Mouse (Mus musculus) forebrain, postnatal 0 days (tissue): Measurements from ENCODE around the gene Ccdc85c. TPM values are rescaled to one million over a fixed set of nuclear protein-coding genes. Genes with fewer than 3 reads are reported as not detected.

Experiments
- ATAC-seq: fragments of 200-750 bp; cut with Nextera tagmentation; 2 replicates; pipeline ENCODE4 v1.8.0; 2017; ENCODE audit warnings: mild to moderate bottlenecking, moderate library complexity
- DNase-seq: peaks from one replicate; pipeline ENCODE4 v3.0.0-alpha.2; 2015
- H3K27ac ChIP-seq: fragments of 300-500 bp; sonication (generic); 2 replicates; pipeline ENCODE4 v1.5.1; 2014; ENCODE audit warnings: low read depth, mild to moderate bottlenecking, antibody characterized with exemption, low read length, moderate library complexity, mixed read lengths
- H3K27me3 ChIP-seq: fragments of 300-500 bp; sonication (generic); 2 replicates; pipeline ENCODE4 v1.6.1; 2014; ENCODE audit warnings: mild to moderate bottlenecking, low read length, mixed read lengths; ENCODE audit not compliant: insufficient read depth
- H3K36me3 ChIP-seq: fragments of 300-500 bp; sonication (generic); 2 replicates; pipeline ENCODE4 v1.6.1; 2014; ENCODE audit warnings: mild to moderate bottlenecking, moderate library complexity; ENCODE audit not compliant: insufficient read depth
- H3K4me1 ChIP-seq: fragments of 300-500 bp; sonication (generic); 2 replicates; pipeline ENCODE4 v1.6.1; 2014; ENCODE audit warnings: antibody characterized with exemption; ENCODE audit not compliant: insufficient read depth
- H3K4me2 ChIP-seq: fragments of 300-500 bp; sonication (generic); 2 replicates; pipeline ENCODE4 v1.6.1; 2014; ENCODE audit warnings: low read depth, mild to moderate bottlenecking, moderate library complexity
- H3K4me3 ChIP-seq: fragments of 300-500 bp; sonication (generic); 2 replicates; pipeline ENCODE4 v1.5.1; 2014; ENCODE audit warnings: low read depth, low read length, mixed read lengths
- H3K9ac ChIP-seq: fragments of 300-500 bp; sonication (generic); 2 replicates; pipeline ENCODE4 v1.6.1; 2014; ENCODE audit warnings: mild to moderate bottlenecking
- H3K9me3 ChIP-seq: fragments of 300-500 bp; sonication (generic); 2 replicates; pipeline ENCODE4 v1.6.1; 2016; ENCODE audit warnings: low read length
- CTCF ChIP-seq: sonication (generic); IDR thresholded peaks from 2 replicates; pipeline ENCODE4 v1.5.1; 2016; ENCODE audit warnings: antibody characterized with exemption, control low read depth, low read depth
- WGBS: fragments of 180-500 bp; shearing (Covaris S2); extraction: QIAGEN DNeasy Blood & Tissue Kit; methylation state at CpG from one replicate; pipeline ENCODE4 v1.1.7; 2014; 5-methylcytosine and 5-hydroxymethylcytosine counted together
- polyA plus RNA-seq: library from polyadenylated mRNA; unstranded; fragments of >200 nt; fragmentation: Nextera tagmentation; extraction: Ambion mirVana; gene quantifications from 2 replicates; pipeline ENCODE4 v1.2.1, GENCODE M21; 2015
- total RNA-seq: library from RNA; depleted of rRNA; stranded (reverse); fragments of >200 nt; gene quantifications from 2 replicates; pipeline ENCODE4 v1.2.3, GENCODE M21; 2014

The Ccdc85c gene
- total and polyA plus RNA-seq, 2 experiments from 2014 or later: 15.5 to 66.1 TPM

GRCm38 (mm10) chr12:108284455-108285224 lies 9.4 kb upstream of the Ccdc85c start:
- 37% methylated on average over 14 of the region's 14 CpGs for WGBS
- Histone ChIP-seq H3K9ac (no peak overlapping the region), H3K27me3 (no peaks in the 10 kb centered on the region), H3K9me3 (no peaks in the 10 kb centered on the region), H3K4me1 (no peaks in the 10 kb centered on the region), H3K4me2 (no peak overlapping the region), H3K4me3 (no peak overlapping the region), H3K36me3 (no peaks in the 10 kb centered on the region), H3K27ac (no peak overlapping the region)
- no peak for TF ChIP-seq CTCF
- peak; percentile 45; the same call in 1 of the 2 replicates for ATAC-seq
- DNase-seq: no peak

- TF ChIP-seq CTCF: no peak
- H3K36me3 ChIP-seq: no peaks in the 10 kb centered on the region
- H3K9ac ChIP-seq: no peak overlapping the region
- DNase-seq (no peak), ATAC-seq (no peak)
- H3K27ac ChIP-seq: no peak overlapping the region
- WGBS: 23% methylated on average over 15 of the region's 15 CpGs
- peaks cover 18% of the 10 kb centered on the region for H3K4me1 ChIP-seq
- no peaks in the 10 kb centered on the region for H3K27me3 ChIP-seq
- H3K4me3 ChIP-seq: no peak overlapping the region
- H3K9me3 ChIP-seq: no peaks in the 10 kb centered on the region
- peak overlapping the region; percentile 91; the same call in 1 of the 2 replicates for H3K4me2 ChIP-seq
Measured at GRCm38 (mm10) chr12:108278221-108278918, 3.1 kb upstream of the Ccdc85c start.

GRCm38 (mm10) chr12:108277341-108277841 lies 2.2 kb upstream of the Ccdc85c start:
- WGBS: 6% methylated on average over 12 of the region's 12 CpGs

GRCm38 (mm10) chr12:108275920-108276822 lies 946 bp upstream of the Ccdc85c start:
- peak overlapping the region; percentile 82 for H3K4me3 ChIP-seq
- no peaks in the 10 kb centered on the region for H3K27me3 ChIP-seq
- H3K4me1 ChIP-seq: peaks cover 38% of the 10 kb centered on the region
- peak overlapping the region; percentile 93 for H3K27ac ChIP-seq
- H3K4me2 ChIP-seq: peak overlapping the region; percentile 91
- no peaks in the 10 kb centered on the region for H3K36me3 ChIP-seq
- no peak for TF ChIP-seq CTCF
- ATAC-seq (peak; percentile 16), DNase-seq (peak; percentile 83)
- 1% methylated on average over 46 of the region's 47 CpGs for WGBS
- H3K9ac ChIP-seq: peak overlapping the region; percentile 71
- H3K9me3 ChIP-seq: no peaks in the 10 kb centered on the region

More at GRCm38 (mm10) chr12:108277341-108277841, 2.2 kb upstream of the Ccdc85c start:
- 0 out of 2 replicates have a peak, but pooled peaks have one; percentile 17 for TF ChIP-seq CTCF
- peak overlapping the region; percentile 91 for H3K4me2 ChIP-seq
- no peak overlapping the region for H3K27ac ChIP-seq
- H3K4me1 ChIP-seq: peaks cover 26% of the 10 kb centered on the region
- H3K36me3 ChIP-seq: no peaks in the 10 kb centered on the region
- H3K27me3 ChIP-seq: no peaks in the 10 kb centered on the region
- no peak for ATAC-seq
- H3K4me3 ChIP-seq: peak overlapping the region; percentile 82
- H3K9me3 ChIP-seq: no peaks in the 10 kb centered on the region
- peak; percentile 52 for DNase-seq
- H3K9ac ChIP-seq: peak overlapping the region; percentile 33

GRCm38 (mm10) chr12:108275508-108275890 lies 274 bp upstream of the Ccdc85c start:
- Histone ChIP-seq H3K27me3 (no peaks in the 10 kb centered on the region), H3K9me3 (no peaks in the 10 kb centered on the region), H3K4me1 (peaks cover 44% of the 10 kb centered on the region), H3K4me3 (peak overlapping the region; percentile 82), H3K27ac (peak overlapping the region; percentile 94), H3K9ac (peak overlapping the region; percentile 71), H3K4me2 (peak overlapping the region; percentile 91), H3K36me3 (no peaks in the 10 kb centered on the region)
- under 1% methylated on average over 34 of the region's 37 CpGs for WGBS
- no peak for TF ChIP-seq CTCF
- ATAC-seq (peak; percentile 91), DNase-seq (peak; percentile 99)

- H3K36me3 ChIP-seq: no peaks in the 10 kb centered on the region
- TF ChIP-seq CTCF: no peak
- no peak for ATAC-seq
- H3K9me3 ChIP-seq: no peaks in the 10 kb centered on the region
- peak overlapping the region; percentile 82 for H3K4me3 ChIP-seq
- no peak for DNase-seq
- peak overlapping the region; percentile 68 for H3K9ac ChIP-seq
- peak overlapping the region; percentile 90 for H3K4me2 ChIP-seq
- under 1% methylated on average over 35 of the region's 35 CpGs for WGBS
- H3K27ac ChIP-seq: peak overlapping the region; percentile 94
- peaks cover 45% of the 10 kb centered on the region for H3K4me1 ChIP-seq
- H3K27me3 ChIP-seq: no peaks in the 10 kb centered on the region
Measured at GRCm38 (mm10) chr12:108274313-108274595, 971 bp downstream of the Ccdc85c start.
